Mouse (Mus musculus): ENCODE measurements around the gene Kcnb1.

DNA sequence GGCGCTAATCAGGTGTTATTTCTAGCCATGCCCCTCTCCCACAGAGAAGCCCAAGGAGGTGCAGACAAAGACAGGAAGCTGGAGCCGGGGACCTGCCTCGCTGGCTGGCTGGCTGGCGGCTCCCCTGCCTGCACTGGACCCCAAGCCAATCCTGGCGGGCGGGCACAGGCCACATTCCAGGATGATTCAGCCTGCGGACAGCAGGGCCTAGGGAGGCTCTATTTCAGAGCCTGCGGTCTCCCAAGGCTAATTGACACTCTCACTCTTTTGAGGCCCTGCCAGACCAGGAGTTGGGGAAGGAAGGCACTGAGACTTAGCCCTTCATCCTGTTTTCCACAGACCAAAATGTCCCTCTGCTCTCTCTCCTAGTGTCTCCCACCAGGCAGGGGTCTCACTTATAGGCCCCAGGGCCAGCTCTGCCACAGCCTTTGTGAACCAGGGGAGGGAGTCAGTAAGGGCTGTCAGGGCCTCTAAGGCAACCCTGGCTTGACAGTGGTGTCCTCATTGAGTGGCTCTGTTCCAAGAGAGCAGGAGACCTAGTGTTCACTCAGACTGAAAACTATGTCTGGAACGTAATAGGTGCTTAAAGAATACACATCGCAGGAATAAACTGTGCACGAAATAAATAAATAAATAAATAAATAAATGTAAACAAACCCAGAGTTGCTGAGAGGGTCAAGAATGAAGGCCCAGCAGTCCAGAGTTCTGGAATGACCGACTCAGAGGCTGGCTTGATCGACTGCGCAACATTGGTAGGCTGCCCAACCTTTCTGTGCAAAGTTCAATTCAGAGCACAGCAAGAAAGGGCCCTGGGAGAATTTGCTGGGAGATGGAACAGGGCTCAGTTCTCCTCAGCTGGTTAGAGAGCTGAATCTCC lies 42.4 kb upstream of the Kcnb1 start:
- TF ChIP-seq POLR2A (IDR thresholded peaks at IDR 0.05; ENCODE audit: control insufficient read depth, extremely low read depth, insufficient read depth, low read length, poor library complexity) (no peak), CTCF (IDR thresholded peaks at IDR 0.05; ENCODE audit: borderline replicate concordance, control insufficient read depth, extremely low read depth, insufficient read depth, low read length, poor library complexity) (no peak)
